Mouse (Mus musculus): ENCODE measurements around the gene Alg14.

DNA sequence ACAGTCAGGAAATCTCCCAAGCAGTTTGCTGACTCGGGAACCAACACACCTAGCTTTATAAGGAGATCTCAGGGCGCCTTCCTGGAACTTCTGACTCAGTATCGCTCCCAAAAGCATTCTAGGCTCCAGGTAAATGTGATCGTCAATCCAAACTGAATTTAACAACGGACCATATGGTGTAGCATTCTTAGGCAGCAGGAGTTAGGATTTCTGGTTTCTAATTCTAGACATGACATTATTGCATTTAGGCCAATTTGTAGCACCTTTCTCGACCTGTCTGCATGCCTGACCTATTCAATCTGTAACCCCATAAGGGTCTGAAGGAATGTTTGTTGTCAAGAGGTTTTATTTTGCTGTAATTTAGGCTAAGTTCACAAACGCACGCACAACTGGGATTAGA is 892 bp upstream of the Alg14 start:
- TF ChIP-seq POLR2A (IDR thresholded peaks at IDR 0.05; ENCODE audit: borderline replicate concordance, extremely low read depth, low read depth, low read length) (no peak), CTCF (IDR thresholded peaks at IDR 0.05; ENCODE audit: insufficient read depth, low read length) (no peak)

Measured in lung, adult 2 months (tissue).